Mouse (Mus musculus) small intestine, adult 2 months (tissue): ENCODE measurements around the gene Gm8220. TPM values are rescaled to one million over a fixed set of nuclear protein-coding genes. Genes with fewer than 3 reads are reported as not detected.
"Not testable (repeated sequence)": the region's sequence is repeated elsewhere in the genome, so short reads cannot be mapped to it uniquely, and the experiment has no call there.

ENCODE experiments used
- H3K27ac ChIP-seq: fragments of 200-500 bp; 2 replicates; pipeline ENCODE4 v1.5.1; 2012; ENCODE audit warnings: low read depth, low read length, control low read depth, inconsistent platforms; ENCODE audit not compliant: insufficient read depth
- H3K27me3 ChIP-seq: fragments of 200-500 bp; 2 replicates; pipeline ENCODE4 v1.6.1; 2012; ENCODE audit warnings: mild to moderate bottlenecking, moderate library complexity, low read length, inconsistent platforms; ENCODE audit not compliant: control insufficient read depth, insufficient read depth
- H3K36me3 ChIP-seq: fragments of 200-500 bp; 2 replicates; pipeline ENCODE4 v1.6.1; 2012; ENCODE audit warnings: mild to moderate bottlenecking, low read length, control low read depth, inconsistent platforms; ENCODE audit not compliant: control insufficient read depth, insufficient read depth
- H3K4me1 ChIP-seq: fragments of 200-500 bp; 2 replicates; pipeline ENCODE4 v1.6.1; 2012; ENCODE audit warnings: low read length, inconsistent platforms, mixed read lengths; ENCODE audit not compliant: control insufficient read depth, insufficient read depth, insufficient read length
- H3K4me3 ChIP-seq: fragments of 200-500 bp; 2 replicates; pipeline ENCODE4 v1.5.1; 2012; ENCODE audit warnings: low read depth, mild to moderate bottlenecking, control low read depth, inconsistent platforms, low read length, moderate library complexity
- CTCF ChIP-seq: fragments of 200-500 bp; IDR thresholded peaks from 2 replicates; pipeline ENCODE4 v1.5.1; 2012; ENCODE audit warnings: low read depth, mild to moderate bottlenecking, control low read depth, inconsistent platforms, low read length, moderate library complexity, mixed read lengths; ENCODE audit not compliant: insufficient replicate concordance, insufficient read length; ENCODE audit errors: extremely low read depth
- POLR2A ChIP-seq: fragments of 200-500 bp; IDR thresholded peaks from 2 replicates; pipeline ENCODE4 v1.6.1; 2012; ENCODE audit warnings: low read depth, mild to moderate bottlenecking, control low read depth, inconsistent platforms, low read length, moderate library complexity
- WGBS: fragments of 180-500 bp; shearing (Covaris S2); methylation state at CpG from one replicate; pipeline ENCODE4 v1.1.7; 2018; 5-methylcytosine and 5-hydroxymethylcytosine counted together
- polyA plus RNA-seq: library from polyadenylated mRNA; depleted of rRNA; stranded (reverse); fragments of >200 nt; gene quantifications from 2 replicates; pipeline ENCODE4 v1.2.3, GENCODE M21; 2012; rRNA removed

Gm8220 gene
- polyA plus RNA-seq, result not detected in 2 replicates

DNA sequence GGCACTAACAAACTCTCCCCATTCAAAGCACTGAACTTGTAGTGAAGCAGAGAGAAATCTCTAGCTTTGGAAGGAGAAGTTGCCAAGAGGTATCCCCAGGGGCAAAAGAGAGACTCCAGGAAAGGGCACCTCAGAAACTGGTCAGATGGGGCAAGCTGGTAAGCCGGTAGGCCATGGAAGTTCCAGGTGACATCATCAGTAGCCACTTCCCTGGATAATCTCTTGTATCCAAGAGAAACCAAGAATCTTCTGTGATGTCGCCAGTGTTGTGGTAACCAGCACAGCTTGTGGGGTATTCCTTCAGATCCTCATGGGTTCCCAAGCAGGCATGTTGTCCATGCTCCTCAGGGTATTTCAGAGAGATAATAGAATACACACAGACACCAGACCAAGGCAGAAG, at the start of gene Gm8220:
TSS of gene Gm8220 (plus strand) at position 301 of the 400 bp plus-strand sequence.
- not testable (repeated sequence) for H3K4me3 ChIP-seq, H3K4me1 ChIP-seq, H3K27ac ChIP-seq, H3K36me3 ChIP-seq, H3K27me3 ChIP-seq
- 90% methylated on average over 2 of the region's 2 CpGs for WGBS

- Histone ChIP-seq H3K27me3 (no peaks in the 10 kb centered on the region), H3K27ac (no peak overlapping the region), H3K36me3 (no peaks in the 10 kb centered on the region), H3K4me1 (no peaks in the 10 kb centered on the region), H3K4me3 (no peak overlapping the region)
- WGBS, result 88% methylated on average over 16 of the region's 16 CpGs
- no peak for TF ChIP-seq CTCF
- no peak for TF ChIP-seq POLR2A
Measured at GRCm38 (mm10) chr14:44248039-44248438, 37.3 kb upstream of the Gm8220 start.

GRCm38 (mm10) chr14:44312049-44312448, 26.7 kb downstream of the Gm8220 start:
- H3K36me3 ChIP-seq, H3K4me1 ChIP-seq, H3K4me3 ChIP-seq, H3K27me3 ChIP-seq, H3K27ac ChIP-seq: not testable (repeated sequence)
- WGBS, result 64% methylated on average over 4 of the region's 4 CpGs

DNA sequence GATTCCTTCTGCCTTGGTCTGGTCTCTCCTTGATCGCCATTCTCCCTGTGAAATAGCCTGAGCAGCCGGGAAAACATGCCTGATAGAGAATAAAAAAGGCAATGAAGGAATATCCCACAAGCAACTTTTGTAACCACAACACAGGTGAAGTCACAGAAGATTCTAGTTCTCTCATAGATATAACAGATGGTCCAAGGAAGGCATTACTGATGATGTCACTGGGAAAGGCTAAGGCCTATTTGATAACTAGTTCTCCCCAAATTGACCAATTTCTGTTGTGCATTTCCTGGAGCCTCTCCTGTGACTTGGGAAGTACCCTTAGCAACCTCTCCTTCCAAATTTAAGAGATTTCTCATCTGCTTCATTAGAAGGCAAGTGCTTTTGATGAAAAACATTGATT, 53.1 kb downstream of the Gm8220 start, which contains the start of gene Gm5930:
TSS of gene Gm5930 (minus strand) at position 101 of the 400 bp plus-strand sequence.
- H3K27me3 ChIP-seq, H3K36me3 ChIP-seq, H3K27ac ChIP-seq, H3K4me1 ChIP-seq, H3K4me3 ChIP-seq: not testable (repeated sequence)
- WGBS, result no CpG with 5 or more reads among the region's 2 CpGs

Other genes with a start within 250 kb of the Gm8220 start
- 1.4 and 1.8 TPM in 2 replicates for gene Ear2, start 182.9 kb upstream of the Gm8220 start, polyA plus RNA-seq
- gene Gm3327, start 161.7 kb upstream of the Gm8220 start, polyA plus RNA-seq, result not detected in 2 replicates
- gene Gm8212, start 87.9 kb upstream of the Gm8220 start, polyA plus RNA-seq, result not detected in 2 replicates
- not detected in 2 replicates for gene 4930503E14Rik, start 72.3 kb upstream of the Gm8220 start, polyA plus RNA-seq
- not detected in 2 replicates for gene Gm5930, start 53.0 kb downstream of the Gm8220 start, polyA plus RNA-seq
- not detected in 2 replicates for gene Gm8229, start 79.8 kb downstream of the Gm8220 start, polyA plus RNA-seq
- not detected in 2 replicates for gene Gm3371, start 125.1 kb downstream of the Gm8220 start, polyA plus RNA-seq
- gene Gm8232, start 148.1 kb downstream of the Gm8220 start, polyA plus RNA-seq, result not detected in 2 replicates
- gene BC061237, start 206.9 kb downstream of the Gm8220 start, polyA plus RNA-seq, result not detected in 2 replicates
- gene Gm17093, start 232.7 kb downstream of the Gm8220 start, polyA plus RNA-seq, result not detected in 2 replicates